Mouse (Mus musculus): ENCODE results near the gene Rhbdd3.

DNA sequence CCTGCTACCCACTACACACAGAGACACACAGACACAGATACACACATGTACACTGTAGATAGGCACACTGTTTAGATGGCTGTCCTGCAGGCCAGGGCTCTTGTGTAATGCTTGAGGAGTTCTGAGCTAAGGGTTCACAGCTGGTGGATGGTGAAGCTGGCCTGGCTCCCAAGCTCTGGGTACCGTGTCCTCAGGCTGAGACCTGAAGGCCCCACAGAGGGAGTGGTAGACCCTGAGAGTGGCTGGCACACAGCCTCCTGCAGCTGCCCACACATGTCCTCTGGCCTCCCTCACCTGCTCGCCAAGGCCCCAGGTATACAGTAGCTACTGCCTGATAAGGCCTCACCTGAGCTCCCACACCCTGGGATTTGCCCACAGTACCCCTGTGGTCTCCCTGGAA, 43.2 kb downstream of the Rhbdd3 start:
- TF ChIP-seq POLR2A (IDR thresholded peaks at IDR 0.05; ENCODE audit: low read depth, low read length), result no peak
- TF ChIP-seq CTCF (IDR thresholded peaks at IDR 0.05; ENCODE audit: extremely low read depth, insufficient read length, insufficient replicate concordance, low read depth, low read length), result no peak

Measured in small intestine, adult 2 months (tissue).